Mouse (Mus musculus) kidney, postnatal 25 days (tissue): ENCODE data around the gene Calm1.
A peak's percentile ranks its signal among the peaks of the same experiment; 100 is the strongest.

Experiments used
- DNase-seq, 2 experiments: peaks; one replicate each; pipeline ENCODE4 v3.0.0; 2021; ENCODE audit warnings: mixed read lengths in 2 of 2

The Calm1 gene

GRCm38 (mm10) chr12:100225196-100225595, 26.0 kb downstream of the Calm1 start:
- no peak for DNase-seq

DNA sequence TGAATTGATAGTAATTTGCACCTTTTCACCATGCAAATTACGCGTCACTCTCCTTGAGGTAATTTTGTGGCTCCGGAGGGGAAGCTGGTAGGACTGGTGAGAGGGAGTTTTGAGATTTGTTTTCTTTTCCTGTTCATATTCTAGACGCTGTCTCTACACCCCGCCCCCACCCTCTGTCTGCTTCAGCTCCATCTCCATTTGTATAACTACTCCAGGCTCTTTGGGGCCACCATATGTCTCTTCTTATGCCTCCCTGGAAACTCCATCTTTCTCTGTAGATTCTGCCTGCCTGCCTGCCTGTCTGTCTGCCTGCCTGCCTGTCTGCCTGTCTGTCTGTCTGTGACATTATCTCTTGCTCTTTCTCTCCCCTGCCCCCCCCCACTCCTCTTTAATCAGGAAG, 26.8 kb downstream of the Calm1 start:
- DNase-seq, result no peak

GRCm38 (mm10) chr12:100226621-100227020, 27.4 kb downstream of the Calm1 start:
- DNase-seq, result no peak

- DNase-seq, result no peak
Measured at GRCm38 (mm10) chr12:100228041-100228725, 28.9 kb downstream of the Calm1 start.

- DNase-seq, result no peak
Measured at GRCm38 (mm10) chr12:100234201-100234600, 35.0 kb downstream of the Calm1 start.

DNA sequence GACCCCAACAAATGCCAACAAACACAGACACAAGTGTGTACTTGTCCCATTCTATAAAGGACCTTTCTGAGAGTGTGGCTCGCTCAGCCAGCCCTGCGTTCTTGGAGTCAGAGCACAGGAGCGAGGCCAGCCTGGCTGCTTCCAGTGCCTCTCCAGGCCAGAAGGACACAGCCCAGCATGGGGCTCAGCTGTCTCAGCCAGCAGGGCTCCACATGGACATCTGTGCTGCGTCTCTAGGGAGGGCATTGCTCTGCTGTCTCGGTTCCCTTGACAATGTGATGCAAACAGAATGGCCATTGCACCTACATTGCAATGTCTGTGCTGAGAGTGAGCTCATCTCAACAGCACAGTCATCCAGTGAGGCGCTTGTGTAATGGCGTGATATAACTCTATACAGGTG, 35.7 kb downstream of the Calm1 start:
- no peak for DNase-seq

DNA sequence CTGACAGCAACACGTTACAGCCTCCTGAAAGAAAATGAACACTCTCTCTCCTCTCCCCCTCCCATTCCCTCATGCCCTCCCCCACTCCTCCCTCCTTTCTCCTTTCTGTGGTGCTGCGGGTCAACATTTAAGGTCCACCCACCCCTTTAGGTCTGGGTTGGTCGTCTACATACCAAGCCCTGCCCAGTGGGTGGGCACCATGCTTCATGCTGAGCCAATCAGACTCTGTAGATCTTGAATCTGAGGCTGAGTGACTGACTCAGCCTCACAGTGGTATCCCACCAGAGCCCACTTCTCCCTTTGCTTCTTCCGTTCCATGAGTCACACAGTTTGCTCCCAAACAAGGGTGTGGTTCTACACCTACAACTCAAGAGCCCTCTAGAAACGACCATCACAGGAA, 36.2 kb downstream of the Calm1 start:
- no peak for DNase-seq

DNA sequence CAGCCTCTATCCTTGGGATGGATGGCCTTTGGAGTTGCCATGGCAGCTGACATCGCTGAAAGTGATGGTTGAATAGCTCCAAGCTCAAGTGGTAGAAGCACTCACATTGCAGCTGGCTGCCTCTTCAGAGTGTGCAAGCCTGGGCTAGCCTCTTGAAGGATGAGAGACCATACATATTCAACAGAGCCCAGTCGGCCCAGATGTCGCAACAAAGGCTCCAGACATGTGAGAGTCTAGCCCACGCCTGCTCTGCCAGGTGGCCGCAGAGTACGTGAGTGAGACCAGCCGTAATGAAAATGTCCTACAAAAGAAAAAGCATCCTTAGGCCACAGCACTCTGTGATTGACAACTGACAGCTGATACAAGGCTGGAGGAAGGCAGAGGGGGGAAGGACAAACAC, 40.2 kb downstream of the Calm1 start:
- DNase-seq, result no peak

DNA sequence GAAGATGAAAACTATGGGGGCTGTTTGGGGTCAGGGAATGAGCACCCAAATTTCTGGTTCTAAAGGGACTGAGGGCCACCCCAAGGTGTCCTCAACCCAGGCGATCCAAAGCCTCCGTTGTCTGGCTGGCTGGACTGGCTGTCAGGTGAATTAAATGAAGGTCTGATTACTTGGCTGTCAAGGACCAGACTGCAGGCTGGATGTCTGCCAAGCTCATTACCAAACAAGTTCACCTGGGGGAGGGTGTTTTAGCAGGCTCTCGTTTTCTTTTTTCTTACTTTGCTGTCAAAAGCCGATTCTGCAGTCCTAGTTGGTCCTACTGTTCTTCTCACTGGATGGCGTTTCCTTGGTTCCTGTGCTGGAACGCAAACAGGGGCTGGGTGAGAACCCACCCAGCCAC, 40.6 kb downstream of the Calm1 start:
- DNase-seq, result peak in 1 of 2 experiments; percentile 30

DNA sequence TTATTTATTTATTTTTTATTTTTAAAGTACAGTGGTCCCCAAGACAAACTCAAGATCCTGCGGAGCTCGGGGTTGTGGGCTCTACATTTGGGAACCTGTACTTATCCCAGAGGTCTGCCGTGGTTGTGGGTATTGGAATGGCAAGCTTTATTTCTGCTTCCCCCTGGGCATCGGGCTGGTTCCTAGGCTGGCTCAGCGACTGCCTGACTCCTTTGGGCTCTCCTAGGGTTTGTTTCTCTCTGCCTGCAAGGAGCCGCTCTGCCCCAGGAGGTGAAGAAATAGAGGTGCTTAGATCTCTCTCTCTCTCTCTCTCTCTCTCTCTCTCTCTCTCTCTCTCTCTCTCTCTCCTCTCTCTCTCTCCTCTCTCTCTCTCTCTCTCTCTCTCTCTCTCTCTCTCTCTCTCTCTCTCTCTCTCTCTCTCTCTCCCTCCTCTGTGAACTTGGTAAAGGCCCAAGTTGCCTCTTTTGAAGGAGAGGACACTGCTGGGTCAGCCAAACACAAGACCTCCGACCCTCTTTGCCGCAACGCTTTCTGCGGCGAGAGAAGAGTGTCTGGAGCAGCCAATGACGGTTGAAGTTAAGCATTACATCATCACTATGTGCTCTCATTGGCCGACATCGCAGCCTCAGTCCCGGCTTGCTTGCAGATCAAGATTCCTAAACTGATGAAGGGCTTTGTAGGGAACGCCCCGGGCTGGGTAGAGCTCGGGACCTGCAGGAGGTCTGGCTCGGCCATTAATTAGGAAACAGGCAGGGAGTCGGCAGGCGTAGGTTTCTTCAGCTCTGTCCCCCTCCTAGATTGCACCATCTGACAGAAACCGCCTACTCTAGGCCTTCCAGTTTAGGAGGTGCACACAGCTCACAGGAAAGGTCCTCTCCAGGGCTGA, 42.9 kb downstream of the Calm1 start:
- DNase-seq, result peak; percentile 24 to 54

DNA sequence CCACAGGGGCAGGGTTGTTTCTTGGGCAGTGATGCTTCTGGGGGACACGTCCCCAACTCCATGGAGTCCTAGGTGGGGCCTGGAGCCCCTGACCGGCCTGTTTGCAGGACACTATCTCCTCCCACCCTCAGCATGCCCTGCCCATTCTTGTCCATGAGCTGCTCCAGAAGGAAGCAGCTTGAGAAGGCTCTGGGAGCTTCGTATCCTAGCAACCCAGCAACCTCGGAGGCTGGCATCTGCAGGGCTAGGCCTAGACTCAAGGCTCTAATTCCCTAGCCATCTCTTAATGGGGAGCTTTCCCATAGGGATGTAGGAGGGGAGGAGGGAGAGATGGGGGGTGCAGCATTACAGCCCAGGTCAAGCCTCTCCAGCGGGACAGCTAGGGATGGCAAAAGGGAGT, 45.3 kb downstream of the Calm1 start:
- no peak for DNase-seq

- no peak for DNase-seq
Measured at GRCm38 (mm10) chr12:100249170-100249569, 49.9 kb downstream of the Calm1 start.

DNA sequence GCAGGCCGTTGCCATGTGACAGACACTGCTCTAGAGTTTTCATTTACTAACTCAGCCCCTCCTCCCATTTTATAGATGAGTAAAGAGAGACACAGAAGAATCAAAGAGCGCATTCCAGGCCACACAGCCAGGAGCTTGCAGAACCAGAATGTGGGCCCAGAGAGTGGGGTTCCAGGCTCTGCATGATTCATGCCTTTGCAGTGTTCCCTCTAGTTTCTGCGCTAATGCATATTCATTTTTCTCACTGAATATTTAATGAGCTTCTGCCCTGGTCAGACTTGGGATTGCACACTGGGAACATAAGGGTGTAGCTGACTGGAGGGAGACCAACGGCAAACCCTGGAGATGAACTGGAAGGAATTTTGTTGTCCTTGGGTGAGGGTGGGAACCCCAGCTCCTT, 55.2 kb downstream of the Calm1 start:
- DNase-seq, result no peak

GRCm38 (mm10) chr12:100255441-100255949, 56.3 kb downstream of the Calm1 start:
- DNase-seq, result no peak

DNA sequence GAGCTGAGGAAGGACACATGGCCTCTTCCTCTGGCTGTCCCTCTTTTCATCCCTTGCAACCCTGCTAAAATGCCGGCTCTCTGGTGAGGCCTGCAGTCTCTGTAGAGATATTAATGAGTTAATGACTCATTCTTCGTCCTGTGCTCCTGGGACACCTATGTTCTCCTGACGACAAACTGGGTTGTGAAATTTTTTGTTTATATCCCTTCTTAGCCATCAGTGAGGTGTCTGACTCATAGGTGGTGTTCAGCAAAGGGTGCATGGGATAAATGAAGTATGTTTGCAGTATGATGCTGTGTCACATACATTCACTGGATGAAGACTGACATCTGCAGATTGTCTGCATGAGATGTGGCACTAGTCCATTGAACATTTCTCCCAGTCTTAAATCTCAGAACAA, 58.5 kb downstream of the Calm1 start:
- no peak for DNase-seq
